Mouse (Mus musculus): ENCODE measurements around the gene Chd5.

DNA sequence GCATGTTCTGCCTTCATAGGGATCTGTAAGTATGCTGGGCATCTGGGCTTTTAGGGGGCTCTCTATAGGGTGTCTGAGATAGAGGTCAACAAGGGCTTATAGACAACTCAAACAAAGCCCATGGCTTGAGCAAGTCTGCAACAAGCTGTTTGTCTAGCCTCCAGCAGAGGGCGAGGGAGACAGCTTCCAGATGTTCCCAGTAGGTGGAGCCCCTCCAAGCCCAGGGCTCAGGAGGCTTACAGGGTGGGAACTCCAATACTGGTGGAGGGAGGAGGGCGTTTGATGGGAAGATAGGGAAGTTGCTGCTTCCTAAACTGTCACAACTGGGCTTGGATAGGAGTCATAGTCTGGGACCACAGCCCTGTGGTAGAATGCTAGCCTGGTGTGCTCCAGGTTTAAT lies 5.5 kb upstream of the Chd5 start:
- TF ChIP-seq CTCF (conservative IDR thresholded peaks at IDR 0.05; ENCODE audit: low read length) (peak; percentile 92), NANOG (IDR thresholded peaks at IDR 0.05; ENCODE audit: borderline replicate concordance, low read length) (no peak)

All from E14TG2a.4 (cell line).